ENCODE assay signal across 22 mouse cellular contexts in the genomic region with DNA sequence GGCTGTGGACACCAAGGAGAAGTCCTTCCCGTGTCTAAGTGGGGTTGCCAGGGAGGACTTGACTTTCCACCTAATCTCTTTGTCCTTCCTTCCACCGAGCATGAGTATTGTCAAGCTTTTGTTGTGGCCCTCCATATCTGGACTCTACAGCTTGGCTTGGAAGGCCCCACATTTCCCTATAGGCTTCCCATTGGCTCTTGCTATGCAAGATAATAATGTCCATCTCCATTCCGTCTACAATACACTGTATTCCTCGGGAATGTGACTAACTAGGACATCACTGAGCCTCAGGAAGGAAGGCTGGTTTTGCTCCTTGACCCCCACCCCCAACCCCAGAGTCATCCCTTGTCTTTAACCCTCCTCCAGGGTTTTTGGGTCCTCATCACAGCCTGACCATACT. TPM values are rescaled to one million over a fixed set of nuclear protein-coding genes. Genes with fewer than 3 reads are reported as not detected.
DNase-seq lines count a peak whose midpoint lies in the region; ATAC-seq and TF ChIP-seq lines count a peak whose summit lies in the region.
"Had no signal": no experiment of that assay in that cellular context is flagged by ENCODE, and none has a peak within 500 bp of the region (broad histone marks: within the 10 kb centered on the region; RNA-seq: fewer than 3 reads in every experiment).

No protein-coding gene starts in this region.

- peak overlapping the region; percentile 37 to 66; a peak in 3 of 4 replicates for H3K27ac ChIP-seq in heart, embryonic 14.5 days (replicated peaks in 1 of 2; ENCODE audit: control insufficient read depth in 1 of 2, insufficient read depth in 1 of 2, low read depth in 2 of 2, low read length in 2 of 2)
- H3K27ac ChIP-seq in heart, postnatal 0 days (ENCODE audit: low read depth) = peak overlapping the region; percentile 25; the same call in 1 of the 2 replicates
- H3K27ac ChIP-seq: embryonic facial prominence, embryonic 12.5 days; embryonic facial prominence, embryonic 15.5 days; gastrocnemius, adult 2 months; hindbrain, embryonic 12.5 days; hindbrain, embryonic 15.5 days had no signal

- TF ChIP-seq CTCF in heart, postnatal 0 days (IDR thresholded peaks at IDR 0.05; ENCODE audit: low read depth) = no peak

- peak; percentile 2 for DNase-seq in adrenal gland, postnatal 14 days
- DNase-seq in adrenal gland, postnatal 36 days = no peak
- DNase-seq in heart, adult 9 months (ENCODE audit: low spot score in 2 of 2) = no peak
- DNase-seq in heart, postnatal 0 days (ENCODE audit: low spot score) = no peak
- DNase-seq in heart, adult 8-10 months (ENCODE audit: low spot score) = no peak
- DNase-seq: adrenal gland, adult 8-10 months; cerebellum, adult 11 months; cerebellum, adult 2 months; cerebellum, adult 9-11 months; cerebellum, postnatal 25 days; forebrain, postnatal 0 days; gastrocnemius, adult 2 months; gastrocnemius, postnatal 14 days; kidney, adult 2 months had no signal

- peaks cover 16 to 18% of the 10 kb centered on the region in 2 experiments for H3K4me1 ChIP-seq in heart, embryonic 14.5 days (ENCODE audit: control insufficient read depth in 2 of 2, insufficient read depth in 2 of 2, low read length in 2 of 2)
- peaks cover 18% of the 10 kb centered on the region; the same call in 1 of the 2 replicates for H3K4me1 ChIP-seq in heart, postnatal 0 days (ENCODE audit: control insufficient read depth, insufficient read depth)

- no peak overlapping the region for H3K4me3 ChIP-seq in heart, embryonic 14.5 days (ENCODE audit: control insufficient read depth in 1 of 2, insufficient read depth in 1 of 2, low read depth in 1 of 2, low read length in 2 of 2)
- H3K4me3 ChIP-seq in heart, postnatal 0 days (ENCODE audit: low read depth, low read length) = no peak overlapping the region
- H3K4me3 ChIP-seq: embryonic facial prominence, embryonic 12.5 days; embryonic facial prominence, embryonic 15.5 days; gastrocnemius, adult 2 months; hindbrain, embryonic 12.5 days; hindbrain, embryonic 15.5 days had no signal

- peak; percentile 54; the same call in 1 of the 2 replicates for ATAC-seq in heart, embryonic 14.5 days (ENCODE audit: insufficient number of reproducible peaks, insufficient read depth, low FRiP score, low read depth)
- peak; percentile 30; the same call in 1 of the 2 replicates for ATAC-seq in heart, postnatal 0 days (ENCODE audit: insufficient read depth, low read depth)
- ATAC-seq: activated CD4-positive, CD25-positive, alpha-beta regulatory T cell, adult 4 months; forebrain, embryonic 14.5 days; forebrain, postnatal 0 days; intestine, postnatal 0 days had no signal

- H3K9ac ChIP-seq in heart, embryonic 14.5 days (ENCODE audit: low read length) = no peak overlapping the region
- H3K9ac ChIP-seq in heart, postnatal 0 days (replicated peaks; ENCODE audit: low read depth, low read length) = no peak overlapping the region
- H3K9ac ChIP-seq: embryonic facial prominence, embryonic 12.5 days; embryonic facial prominence, embryonic 15.5 days; forebrain, postnatal 0 days; hindbrain, embryonic 12.5 days; hindbrain, embryonic 15.5 days had no signal

- TF ChIP-seq EP300 in heart, postnatal 0 days (IDR thresholded peaks at IDR 0.05; ENCODE audit: low read depth) = no peak

- WGBS in heart, embryonic 14.5 days = 59% methylated on average over 4 of the region's 4 CpGs
- WGBS in heart, postnatal 0 days = 41% methylated on average over 4 of the region's 4 CpGs

- no peaks in the 10 kb centered on the region for H3K36me3 ChIP-seq in heart, embryonic 14.5 days (ENCODE audit: control insufficient read depth, insufficient read depth, low read length)
- no peaks in the 10 kb centered on the region for H3K36me3 ChIP-seq in heart, postnatal 0 days (replicated peaks; ENCODE audit: control insufficient read depth, insufficient read depth, low read length)
- H3K36me3 ChIP-seq: embryonic facial prominence, embryonic 12.5 days; embryonic facial prominence, embryonic 15.5 days; hindbrain, embryonic 12.5 days; hindbrain, embryonic 15.5 days had no signal

- H3K4me2 ChIP-seq in heart, embryonic 14.5 days (ENCODE audit: low read length) = no peak overlapping the region
- H3K4me2 ChIP-seq in heart, postnatal 0 days (ENCODE audit: low read depth, low read length) = no peak overlapping the region
- H3K4me2 ChIP-seq: embryonic facial prominence, embryonic 12.5 days; embryonic facial prominence, embryonic 15.5 days; hindbrain, embryonic 12.5 days; hindbrain, embryonic 15.5 days had no signal

- peaks cover 61% of the 10 kb centered on the region for H3K27me3 ChIP-seq in heart, embryonic 14.5 days (ENCODE audit: control insufficient read depth, insufficient read depth, low read length)
- H3K27me3 ChIP-seq in heart, postnatal 0 days (ENCODE audit: control insufficient read depth, insufficient read depth, low read length) = no peaks in the 10 kb centered on the region
- H3K27me3 ChIP-seq: embryonic facial prominence, embryonic 12.5 days; embryonic facial prominence, embryonic 15.5 days; hindbrain, embryonic 12.5 days; hindbrain, embryonic 15.5 days had no signal

- peaks cover 7% of the 10 kb centered on the region for H3K9me3 ChIP-seq in heart, embryonic 14.5 days (ENCODE audit: control insufficient read depth, low read length)
- H3K9me3 ChIP-seq in heart, postnatal 0 days (replicated peaks; ENCODE audit: control insufficient read depth, low read length) = no peaks in the 10 kb centered on the region
- H3K9me3 ChIP-seq: embryonic facial prominence, embryonic 12.5 days; embryonic facial prominence, embryonic 15.5 days; hindbrain, embryonic 12.5 days; hindbrain, embryonic 15.5 days had no signal

RNA-seq across cellular contexts. Expression of a gene that starts 44.0 kb away (rescaled TPM):
- 46.7 and 69.3 TPM in 2 replicates for total RNA-seq in adrenal gland, postnatal 14 days (2021)
- 10 to 100 TPM; 27.3 to 40.2 TPM for total RNA-seq in adrenal gland, postnatal 36 days (2021)
- polyA plus RNA-seq in heart, embryonic 14.5 days (2014; fragmentation: Nextera tagmentation; extraction: Ambion mirVana) = 58.9 and 70.4 TPM in 2 replicates
- total RNA-seq in heart, postnatal 0 days (2014; rRNA removed; ENCODE audit: low replicate concordance) = 66.0 and 114 TPM in 2 replicates
- 52.1 and 52.5 TPM in 2 replicates for polyA plus RNA-seq in heart, postnatal 0 days (2015; fragmentation: Nextera tagmentation; extraction: Ambion mirVana)
- total RNA-seq in heart, adult 8-10 months (2022) = 10 to 100 TPM; 25.6 to 34.3 (median 30.5) TPM
